Mouse (Mus musculus): ENCODE measurements around the gene Qpctl.

The Qpctl gene

GRCm38 (mm10) chr7:19121686-19122085 lies 27.4 kb downstream of the Qpctl start:
- no peak for DNase-seq (ENCODE audit: low spot score in 2 of 2)

- DNase-seq (ENCODE audit: low spot score in 2 of 2), result peak; percentile 93 to 94
Observed at GRCm38 (mm10) chr7:19119631-19120429, 29.3 kb downstream of the Qpctl start, which contains the start of gene Fbxo46. Gene Fbxo46 (plus strand): TSS chr7:19119859.

- DNase-seq (ENCODE audit: low spot score in 2 of 2), result no peak
Observed at GRCm38 (mm10) chr7:19119083-19119482, 30.0 kb downstream of the Qpctl start.

GRCm38 (mm10) chr7:19118028-19118771 lies 30.9 kb downstream of the Qpctl start, which contains the start of gene Gm4969:
Gene Gm4969 (minus strand): TSS chr7:19118368.
- DNase-seq (ENCODE audit: low spot score in 2 of 2), result peak; percentile 50 to 51

GRCm38 (mm10) chr7:19109565-19109964 lies 39.5 kb downstream of the Qpctl start:
- no peak for DNase-seq (ENCODE audit: low spot score in 2 of 2)

GRCm38 (mm10) chr7:19107436-19107835 lies 41.7 kb downstream of the Qpctl start:
- no peak for DNase-seq (ENCODE audit: low spot score in 2 of 2)

- no peak for DNase-seq (ENCODE audit: low spot score in 2 of 2)
Observed at GRCm38 (mm10) chr7:19104486-19104885, 44.6 kb downstream of the Qpctl start.

- DNase-seq (ENCODE audit: low spot score in 2 of 2), result no peak
Observed at GRCm38 (mm10) chr7:19103741-19104140, 45.4 kb downstream of the Qpctl start.

- DNase-seq (ENCODE audit: low spot score in 2 of 2), result no peak
Observed at GRCm38 (mm10) chr7:19100290-19100689, 48.8 kb downstream of the Qpctl start.

GRCm38 (mm10) chr7:19098811-19099210 lies 50.3 kb downstream of the Qpctl start:
- no peak for DNase-seq (ENCODE audit: low spot score in 2 of 2)

GRCm38 (mm10) chr7:19097863-19098262 lies 51.2 kb downstream of the Qpctl start:
- no peak for DNase-seq (ENCODE audit: low spot score in 2 of 2)

GRCm38 (mm10) chr7:19097217-19097616 lies 51.9 kb downstream of the Qpctl start:
- DNase-seq (ENCODE audit: low spot score in 2 of 2), result no peak

GRCm38 (mm10) chr7:19096421-19096976 lies 52.6 kb downstream of the Qpctl start:
- no peak for DNase-seq (ENCODE audit: low spot score in 2 of 2)

- no peak for DNase-seq (ENCODE audit: low spot score in 2 of 2)
Observed at GRCm38 (mm10) chr7:19095751-19096110, 53.4 kb downstream of the Qpctl start.

GRCm38 (mm10) chr7:19094826-19095750 lies 54.0 kb downstream of the Qpctl start:
- DNase-seq (ENCODE audit: low spot score in 2 of 2), result peak in 1 of 2 experiments; percentile 34

GRCm38 (mm10) chr7:19094471-19094825 lies 54.6 kb downstream of the Qpctl start, which contains the start of gene Six5:
Gene Six5 (plus strand): TSS chr7:19094594.
- no peak for DNase-seq (ENCODE audit: low spot score in 2 of 2)

GRCm38 (mm10) chr7:19093537-19094385 lies 55.3 kb downstream of the Qpctl start:
- DNase-seq (ENCODE audit: low spot score in 2 of 2), result peak; percentile 74 to 76

- peak; percentile 66 to 74 for DNase-seq (ENCODE audit: low spot score in 2 of 2)
Observed at GRCm38 (mm10) chr7:19093174-19093521, 55.9 kb downstream of the Qpctl start.

- peak in 1 of 2 experiments; percentile 25 for DNase-seq (ENCODE audit: low spot score in 2 of 2)
Observed at GRCm38 (mm10) chr7:19092381-19093173, 56.5 kb downstream of the Qpctl start.

GRCm38 (mm10) chr7:19091913-19092312 lies 57.2 kb downstream of the Qpctl start:
- no peak for DNase-seq (ENCODE audit: low spot score in 2 of 2)
